Mouse (Mus musculus) frontal cortex, adult 2 months (tissue): ENCODE results near the gene Arhgef15. TPM values are rescaled to one million over a fixed set of nuclear protein-coding genes. Genes with fewer than 3 reads are reported as not detected.
A peak's percentile ranks its signal among the peaks of the same experiment; 100 is the strongest.
"Not testable (repeated sequence)": the region's sequence is repeated elsewhere in the genome, so short reads cannot be mapped to it uniquely, and the experiment has no call there.

Experiments
- DNase-seq, 2 experiments: peaks; one replicate each; pipeline ENCODE4 v3.0.0; 2022; ENCODE audit warnings: low spot score in 1 of 2; ENCODE audit errors: extremely low spot score in 1 of 2
- polyA plus RNA-seq: library from polyadenylated mRNA; depleted of rRNA; stranded (reverse); fragments of >200 nt; gene quantifications from 2 replicates; pipeline ENCODE4 v1.2.3, GENCODE M21; 2012; rRNA removed

Arhgef15 gene
- polyA plus RNA-seq: 17.6 and 23.9 TPM in 2 replicates

- no peak for DNase-seq
Observed at GRCm38 (mm10) chr11:68957308-68957707, at the start of gene Arhgef15. TSS of gene Arhgef15 (minus strand) at chr11:68957480.

GRCm38 (mm10) chr11:69006575-69006974 is 49.3 kb upstream of the Arhgef15 start:
- not testable (repeated sequence) for DNase-seq

- peak in 1 of 2 experiments; percentile 29 for DNase-seq
Observed at GRCm38 (mm10) chr11:69005193-69005592, 47.9 kb upstream of the Arhgef15 start.

- DNase-seq: peak in 1 of 2 experiments; percentile 9
Observed at GRCm38 (mm10) chr11:69003592-69003991, 46.3 kb upstream of the Arhgef15 start.

GRCm38 (mm10) chr11:69002782-69003181 is 45.5 kb upstream of the Arhgef15 start:
- not testable (repeated sequence) for DNase-seq

GRCm38 (mm10) chr11:68997080-68997479 is 39.8 kb upstream of the Arhgef15 start:
- no peak for DNase-seq

GRCm38 (mm10) chr11:68994377-68994776 is 37.1 kb upstream of the Arhgef15 start:
- no peak for DNase-seq

- no peak for DNase-seq
Observed at GRCm38 (mm10) chr11:68993122-68993521, 35.8 kb upstream of the Arhgef15 start.

- DNase-seq: no peak
Observed at GRCm38 (mm10) chr11:68988341-68988740, 31.1 kb upstream of the Arhgef15 start.

- DNase-seq: no peak
Observed at GRCm38 (mm10) chr11:68987365-68987882, 30.1 kb upstream of the Arhgef15 start.

- peak in 1 of 2 experiments; percentile 85 for DNase-seq
Observed at GRCm38 (mm10) chr11:68982639-68983369, 25.5 kb upstream of the Arhgef15 start.

GRCm38 (mm10) chr11:68980919-68981318 is 23.6 kb upstream of the Arhgef15 start:
- DNase-seq: no peak

- DNase-seq: peak in 1 of 2 experiments; percentile 54
Observed at GRCm38 (mm10) chr11:68979320-68979733, 22.0 kb upstream of the Arhgef15 start.

- DNase-seq: no peak
Observed at GRCm38 (mm10) chr11:68975601-68976000, 18.3 kb upstream of the Arhgef15 start.

- no peak for DNase-seq
Observed at GRCm38 (mm10) chr11:68975085-68975484, 17.8 kb upstream of the Arhgef15 start, which contains the start of gene Rangrf. TSS of gene Rangrf (minus strand) at chr11:68975185.

- no peak for DNase-seq
Observed at GRCm38 (mm10) chr11:68974059-68974450, 16.8 kb upstream of the Arhgef15 start.

- DNase-seq: peak; percentile 68 to 79
Observed at GRCm38 (mm10) chr11:68973250-68974058, 16.2 kb upstream of the Arhgef15 start.

- DNase-seq: no peak
Observed at GRCm38 (mm10) chr11:68970232-68970631, 13.0 kb upstream of the Arhgef15 start.

GRCm38 (mm10) chr11:68968752-68969151 is 11.5 kb upstream of the Arhgef15 start:
- DNase-seq: no peak

- peak; percentile 87 to 92 for DNase-seq
Observed at GRCm38 (mm10) chr11:68967337-68968282, 10.3 kb upstream of the Arhgef15 start, which contains the start of gene Slc25a35. TSS of gene Slc25a35 (plus strand) at chr11:68968131.
